Mouse (Mus musculus): ENCODE measurements around the gene Cbx3.

Gene Cbx3

DNA sequence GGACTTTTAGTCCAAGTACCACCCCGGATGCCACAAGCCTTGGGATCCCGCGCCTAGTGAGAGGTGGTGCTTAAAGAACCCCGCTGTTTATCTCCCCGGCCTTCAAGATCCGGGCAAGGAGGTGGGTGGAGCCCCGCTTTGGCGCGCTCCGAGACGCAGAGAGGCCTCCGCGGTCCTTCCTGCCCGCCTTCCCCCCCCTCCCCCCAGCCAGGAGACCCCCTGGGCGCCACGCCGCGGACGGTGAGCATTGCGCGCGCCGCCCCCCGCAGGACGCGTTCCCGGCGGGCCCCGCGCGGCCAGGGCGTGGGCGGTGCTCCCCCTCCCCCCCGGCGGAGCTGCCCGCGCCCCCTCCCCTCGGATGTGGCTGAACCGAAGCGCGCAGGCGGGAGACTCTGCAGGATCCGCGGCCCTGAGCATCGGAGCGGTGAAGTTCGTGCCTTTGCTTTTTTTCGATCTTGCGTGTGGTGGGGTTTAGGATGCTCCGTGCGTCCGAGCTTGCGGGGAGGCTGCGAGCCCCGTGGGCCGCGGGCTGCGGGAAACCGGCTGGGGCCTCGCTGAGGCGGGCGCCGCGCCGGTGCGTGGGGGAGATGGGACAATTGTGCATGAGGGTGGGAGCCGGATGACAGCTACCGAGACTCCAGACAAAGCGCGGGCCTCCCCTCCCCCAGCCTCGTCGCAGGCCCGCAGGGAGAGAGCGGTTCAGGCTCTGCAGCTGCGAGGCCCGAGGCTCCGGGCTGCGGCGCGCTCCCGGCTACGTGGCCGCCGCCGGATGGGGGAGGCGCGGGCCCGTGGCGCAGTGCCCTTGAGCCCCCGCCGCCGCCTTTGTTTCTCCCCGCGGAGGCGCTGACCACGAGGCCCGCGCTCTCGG is at the start of gene Cbx3:
Cbx3 (plus strand) TSS at position 50 of the 868 bp plus-strand sequence.
- peak; percentile 87 for DNase-seq

DNA sequence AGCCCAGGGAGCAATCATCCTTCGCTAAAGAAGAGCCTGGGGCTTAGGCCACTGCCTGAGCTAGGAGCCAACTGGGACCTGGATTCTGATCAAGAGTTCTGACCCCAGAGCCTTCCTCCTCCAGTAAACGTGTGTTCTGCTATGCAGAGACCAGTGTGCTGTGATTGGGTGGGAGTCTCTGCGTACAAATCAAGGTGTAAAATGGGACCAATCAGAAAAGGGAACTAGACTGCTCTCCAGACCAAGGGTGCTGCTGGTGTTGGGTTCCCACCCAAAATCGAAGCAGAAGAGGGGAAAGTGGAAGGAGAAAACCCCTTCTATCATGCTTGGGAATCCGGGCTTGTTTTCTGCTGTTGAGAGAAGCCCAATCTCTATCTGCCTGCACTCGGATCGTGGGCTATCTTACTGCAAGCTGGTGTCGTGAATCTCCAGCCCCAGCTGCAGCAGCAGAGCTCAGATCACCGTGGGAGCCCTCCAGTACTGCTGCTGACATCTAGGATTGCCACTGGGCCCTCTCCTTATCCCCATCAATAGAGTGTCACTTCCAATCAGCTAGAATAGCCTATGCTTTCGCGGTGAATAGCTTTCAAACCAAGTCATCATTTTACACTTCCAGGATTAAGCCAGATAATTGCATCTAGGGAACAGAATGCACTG is 46.6 kb upstream of the Cbx3 start:
- no peak for DNase-seq

DNA sequence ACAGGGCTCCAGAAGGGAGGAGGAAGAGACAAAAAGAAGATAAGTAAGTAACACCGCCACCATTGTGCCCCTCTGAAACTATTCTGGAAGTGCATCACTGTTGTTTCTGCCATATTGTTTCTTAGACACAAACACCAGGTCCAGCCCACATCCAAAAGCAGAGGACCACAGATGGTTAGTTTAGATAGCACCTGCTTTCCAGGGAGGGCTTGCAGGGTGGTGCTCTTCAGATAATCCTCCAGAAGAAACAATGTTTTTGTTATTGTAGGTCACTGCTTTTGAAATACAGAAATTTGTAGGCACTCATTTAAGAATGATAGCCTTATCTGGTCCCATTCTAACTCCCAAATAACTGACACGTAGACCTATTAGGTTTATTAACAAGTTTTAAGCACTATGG is 45.6 kb upstream of the Cbx3 start:
- no peak for DNase-seq

DNA sequence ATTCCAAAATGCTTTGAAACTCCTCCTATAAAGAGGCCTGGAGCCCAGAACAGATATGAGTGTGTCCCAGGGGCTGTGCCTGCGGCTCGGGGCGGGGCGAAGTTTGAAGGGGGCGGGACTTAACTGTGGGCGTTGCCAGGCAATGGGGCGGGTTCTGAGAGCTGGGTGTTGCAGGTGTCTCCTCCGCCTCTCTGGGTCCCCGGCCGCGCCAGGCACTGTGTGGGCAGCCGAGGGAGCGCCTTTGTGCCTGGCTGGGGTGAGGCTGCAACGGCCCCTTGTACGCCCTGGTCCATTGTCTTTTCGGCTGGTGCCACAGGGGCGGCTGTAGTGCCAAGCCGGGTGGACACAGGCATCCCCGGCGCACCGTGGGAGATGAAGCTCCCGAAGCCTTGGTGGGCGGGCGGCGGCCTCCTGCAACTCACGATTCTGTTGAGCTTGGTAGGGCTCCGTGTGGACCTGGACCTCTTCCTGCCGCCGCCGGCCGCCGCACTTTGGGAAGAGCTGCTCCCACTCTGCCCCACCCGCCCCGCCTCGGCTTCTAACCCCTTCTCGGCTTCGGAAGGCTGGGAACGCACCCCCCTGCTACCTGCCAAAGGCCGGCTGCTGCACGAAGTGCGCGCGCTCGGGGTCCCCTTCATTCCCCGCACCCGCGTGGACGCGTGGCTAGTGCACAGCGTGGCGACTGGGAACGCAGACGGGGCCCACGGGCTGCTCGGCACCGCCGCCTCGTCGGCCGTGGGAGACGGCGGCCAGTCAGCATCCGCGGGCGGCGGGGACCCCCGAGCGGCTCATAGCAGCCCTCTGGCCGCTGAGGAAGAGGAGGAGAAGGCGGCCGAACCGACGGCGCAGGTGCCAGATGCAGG is 37.4 kb upstream of the Cbx3 start, which contains the start of gene Nfe2l3:
Nfe2l3 (plus strand) TSS at position 136 of the 863 bp plus-strand sequence.
- DNase-seq = no peak

DNA sequence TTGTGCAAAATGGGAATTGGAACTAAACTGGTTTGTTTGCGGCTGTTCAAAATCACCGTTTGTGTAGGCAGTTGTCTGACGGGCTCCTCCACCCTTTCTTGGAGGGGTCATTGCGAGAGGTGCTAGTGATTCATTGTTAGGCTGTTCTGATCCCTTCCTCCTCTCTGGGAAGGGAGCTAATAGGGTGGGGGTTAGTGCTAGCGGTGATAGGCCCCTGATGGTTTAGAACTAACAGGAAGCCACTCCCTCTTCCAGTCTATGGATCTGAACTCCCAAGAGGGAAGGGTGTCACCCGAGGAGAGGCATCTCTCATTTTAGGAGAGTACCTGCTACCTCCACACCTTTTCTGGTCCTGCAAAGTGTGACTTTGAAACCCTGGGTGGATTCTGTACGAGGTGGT is 35.9 kb upstream of the Cbx3 start:
- no peak for DNase-seq

DNA sequence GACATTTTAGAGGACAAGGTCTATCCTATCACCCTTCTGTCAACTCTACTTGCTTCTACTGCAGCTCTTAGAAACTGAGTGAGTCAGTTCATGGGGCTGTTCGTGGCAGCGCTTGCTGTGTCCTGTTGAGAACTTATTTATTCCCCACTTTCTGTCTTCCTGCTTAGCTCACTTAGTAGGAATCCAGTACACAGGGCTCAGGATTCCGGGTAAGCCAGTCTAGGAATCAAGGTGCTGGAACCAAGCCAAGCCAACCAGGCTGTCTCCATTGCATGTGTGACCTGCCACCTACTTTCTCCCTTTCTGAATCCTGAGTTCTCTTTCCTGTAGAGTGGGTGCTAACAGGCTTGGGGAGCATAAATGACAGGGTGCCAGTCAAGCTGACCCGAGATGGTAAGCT is 32.5 kb upstream of the Cbx3 start:
- DNase-seq = no peak

DNA sequence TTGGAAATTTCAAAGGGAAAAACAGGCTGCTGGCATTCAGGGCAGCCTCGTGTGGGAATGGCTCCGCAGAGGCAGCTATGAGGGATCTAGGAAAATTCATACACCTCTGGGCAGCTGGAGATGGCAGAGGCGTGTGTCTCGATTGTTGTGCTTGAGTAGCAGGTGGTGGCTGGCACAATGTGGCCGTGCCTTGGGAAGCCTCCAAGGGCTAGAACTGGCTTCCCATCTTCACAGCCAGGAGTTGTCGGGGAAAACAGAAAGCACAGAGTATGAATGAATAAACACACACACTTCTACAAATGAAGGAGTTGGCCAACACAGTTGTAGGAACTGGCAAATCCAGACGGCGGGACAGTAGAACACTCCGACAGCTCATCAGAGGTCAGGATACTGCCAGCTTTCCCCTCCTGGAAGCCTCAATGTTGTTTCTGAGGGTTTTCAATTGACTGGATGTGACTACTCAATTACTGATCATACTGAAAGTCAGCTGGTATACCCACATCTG is 31.3 kb upstream of the Cbx3 start:
- DNase-seq = no peak

DNA sequence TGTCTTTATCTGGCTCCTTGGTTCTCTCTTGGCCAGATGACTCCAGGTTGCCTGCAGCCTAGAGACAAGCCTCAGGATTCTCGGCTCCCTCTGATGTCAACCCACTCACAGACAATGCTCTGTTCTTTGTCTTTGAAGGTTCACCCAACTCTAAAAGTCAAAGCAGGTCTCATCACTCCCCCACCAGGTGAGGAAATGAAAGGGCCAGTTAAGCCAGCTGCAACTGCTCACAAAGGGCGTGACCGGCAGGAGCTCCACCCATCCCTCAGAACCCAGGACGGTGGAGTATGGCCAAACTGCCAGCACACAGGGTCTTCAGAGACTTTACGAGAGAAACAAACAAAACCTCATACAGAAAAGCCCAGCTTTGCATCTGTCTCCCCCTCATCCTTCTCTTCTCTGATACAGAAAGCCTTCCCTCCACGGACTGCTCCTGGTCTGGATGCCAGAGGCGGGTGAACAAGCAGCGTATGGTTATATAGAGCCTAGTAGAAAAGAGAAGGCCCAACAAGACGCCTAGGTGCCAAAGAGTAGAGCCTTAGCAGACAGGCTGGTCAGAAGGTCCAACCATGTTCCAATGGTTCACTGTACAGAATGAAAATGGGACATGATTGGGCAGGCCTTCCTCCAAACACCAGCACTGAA is 27.8 kb upstream of the Cbx3 start:
- DNase-seq = no peak

DNA sequence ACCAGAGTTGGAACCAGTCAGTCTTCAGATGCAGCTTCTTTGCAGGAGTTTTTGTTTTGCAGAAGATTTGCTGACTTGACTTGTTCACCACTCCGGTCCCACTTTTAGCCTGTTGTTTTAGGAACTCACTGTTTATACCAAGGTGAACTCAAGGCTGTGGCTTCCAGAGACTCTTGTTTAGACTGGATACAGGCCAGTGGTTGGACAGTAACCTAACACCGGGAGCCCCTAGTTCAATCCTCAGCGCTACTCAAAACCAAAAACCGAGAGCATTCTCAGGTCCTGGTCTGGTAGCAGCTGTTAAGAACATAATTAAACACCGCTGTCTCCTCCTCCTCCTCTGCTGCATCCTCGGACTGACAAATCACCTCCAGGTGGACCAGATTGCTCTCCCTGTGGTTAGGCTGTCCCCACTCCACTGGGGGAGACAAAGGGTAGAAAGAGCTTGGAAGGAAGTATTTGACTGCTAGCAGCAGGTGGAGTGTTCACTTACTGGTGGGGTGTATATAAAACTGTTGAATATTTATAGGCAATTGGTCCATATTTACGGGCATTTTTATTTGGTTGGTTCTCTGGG is 17.1 kb upstream of the Cbx3 start:
- DNase-seq = no peak

DNA sequence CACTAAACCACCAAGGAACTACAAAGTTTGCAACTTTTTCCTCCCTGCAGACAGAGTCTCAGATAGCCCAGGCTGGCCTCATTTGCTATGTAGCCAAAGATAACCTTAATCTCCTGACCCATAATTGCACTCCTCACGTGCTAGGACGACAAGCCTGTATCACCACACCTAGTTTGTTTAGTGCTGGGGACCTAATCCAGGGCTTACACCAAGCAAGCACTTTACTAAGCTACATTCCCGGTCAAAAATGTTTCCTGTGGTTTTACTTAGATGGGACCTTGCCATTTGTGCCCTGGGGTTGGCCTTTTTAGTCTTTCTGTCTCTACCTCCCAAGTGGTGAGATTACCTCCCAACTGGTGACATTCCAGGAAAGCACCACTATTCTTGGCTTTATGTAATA is 15.2 kb upstream of the Cbx3 start:
- no peak for DNase-seq

DNA sequence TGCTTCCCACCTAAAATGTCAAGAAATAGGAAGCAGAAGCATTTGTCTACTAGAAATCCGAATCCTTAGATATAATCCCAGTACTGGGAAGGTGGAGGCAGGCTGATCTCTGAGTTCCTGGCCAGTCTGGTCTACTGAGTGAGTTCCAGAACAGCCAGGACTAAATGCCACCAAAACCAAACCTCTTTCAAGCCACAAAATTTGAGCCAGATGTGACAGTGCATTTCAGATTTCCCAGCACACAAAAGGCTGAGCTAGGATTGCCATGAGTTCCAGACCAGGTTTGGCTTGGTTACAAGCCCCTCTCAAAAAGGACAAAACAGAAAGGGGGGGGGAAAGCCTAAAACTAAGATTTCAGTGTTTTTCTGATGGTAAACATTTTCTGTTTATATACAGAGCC is 14.0 kb upstream of the Cbx3 start:
- DNase-seq = no peak

DNA sequence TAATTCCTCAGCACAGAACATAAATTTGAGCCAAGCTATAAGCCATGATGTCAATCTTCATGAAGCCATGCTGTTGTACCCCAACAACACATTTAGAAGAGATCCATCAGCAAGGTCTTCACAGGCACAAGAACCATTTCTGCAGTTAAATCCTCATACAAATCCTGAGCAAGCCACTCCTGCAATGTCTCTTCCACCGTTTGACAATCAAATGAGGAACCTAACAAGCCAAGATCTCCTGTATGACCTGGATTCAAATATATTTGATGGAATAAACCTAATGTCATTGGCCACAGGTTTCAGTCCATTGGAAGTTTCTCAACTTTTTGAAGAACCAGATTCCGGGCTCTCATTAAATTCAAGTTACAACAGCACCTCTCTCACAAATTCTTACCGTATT is 12.9 kb upstream of the Cbx3 start:
- no peak for DNase-seq

DNA sequence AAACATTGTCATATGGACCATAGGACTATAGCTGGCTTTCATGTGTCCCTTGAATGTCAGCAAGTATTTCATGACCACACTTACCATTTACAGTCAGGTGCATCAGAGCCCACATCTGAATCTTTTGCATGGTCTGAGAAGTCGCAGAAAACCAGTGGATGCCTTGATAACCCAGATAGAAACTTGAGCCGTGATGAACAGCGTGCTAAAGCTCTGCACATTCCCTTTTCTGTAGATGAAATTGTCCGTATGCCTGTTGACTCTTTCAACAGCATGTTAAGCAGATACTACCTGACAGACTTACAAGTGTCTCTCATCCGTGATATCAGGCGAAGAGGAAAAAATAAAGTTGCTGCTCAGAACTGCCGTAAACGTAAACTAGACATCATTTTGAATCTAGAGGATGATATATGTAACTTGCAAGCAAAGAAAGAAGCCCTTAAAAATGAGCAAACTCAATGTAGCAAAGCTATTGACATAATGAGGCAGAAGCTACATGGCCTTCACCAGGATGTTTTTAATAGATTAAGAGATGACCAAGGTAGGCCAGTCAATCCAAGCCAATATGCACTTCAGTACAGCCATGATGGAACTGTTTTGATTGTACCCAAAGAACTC is 12.3 kb upstream of the Cbx3 start:
- no peak for DNase-seq

DNA sequence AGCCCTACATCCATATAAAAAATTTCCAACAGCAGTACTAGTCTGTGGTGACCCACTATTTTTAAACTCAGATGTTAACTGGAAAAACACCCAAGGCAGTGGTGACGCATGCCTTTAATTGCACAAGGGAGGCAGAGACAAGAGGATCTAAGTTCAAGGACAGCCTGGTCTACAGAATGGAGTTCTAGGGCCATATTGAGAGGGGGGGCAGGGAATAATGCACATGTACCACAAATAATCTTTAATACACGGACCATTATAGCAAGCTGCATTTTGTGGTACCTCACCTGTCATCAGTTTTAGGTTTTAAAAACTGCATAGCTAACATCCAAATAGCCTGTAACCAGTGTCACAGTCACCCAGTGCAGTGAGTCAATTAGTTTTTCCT is 11.2 kb upstream of the Cbx3 start:
- DNase-seq = no peak

DNA sequence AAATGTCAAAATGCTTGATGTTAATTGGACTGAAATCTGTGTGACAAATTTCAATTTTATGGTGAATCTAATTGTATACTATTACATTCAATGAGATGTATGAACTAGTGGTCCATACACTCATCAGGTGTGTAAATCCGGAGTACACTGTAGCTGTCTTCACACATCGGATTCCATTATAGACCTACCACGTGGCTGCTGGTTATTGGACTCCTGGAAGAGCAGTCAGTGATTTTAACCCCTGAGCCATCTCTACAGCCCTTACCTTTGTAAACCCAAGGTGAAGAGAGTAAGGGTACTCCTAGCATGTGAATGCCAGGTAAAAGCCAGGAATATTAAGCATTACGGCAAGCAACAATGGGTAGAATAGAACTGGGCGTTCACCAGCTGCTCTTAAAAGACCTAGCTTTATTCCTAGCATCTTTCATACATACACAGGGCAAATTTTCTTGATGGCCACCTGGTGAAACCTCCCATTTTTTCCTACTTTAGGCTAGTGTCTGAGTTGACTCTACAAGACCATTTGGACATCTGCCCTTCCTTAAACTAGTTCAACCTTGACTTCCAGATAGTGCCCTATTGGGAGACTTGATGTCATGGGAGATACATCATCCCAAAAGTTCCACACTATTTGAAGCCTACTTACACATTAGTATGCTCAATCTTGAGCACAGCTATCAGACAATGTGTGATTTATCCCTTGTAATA is 10.7 kb upstream of the Cbx3 start:
- DNase-seq = no peak

DNA sequence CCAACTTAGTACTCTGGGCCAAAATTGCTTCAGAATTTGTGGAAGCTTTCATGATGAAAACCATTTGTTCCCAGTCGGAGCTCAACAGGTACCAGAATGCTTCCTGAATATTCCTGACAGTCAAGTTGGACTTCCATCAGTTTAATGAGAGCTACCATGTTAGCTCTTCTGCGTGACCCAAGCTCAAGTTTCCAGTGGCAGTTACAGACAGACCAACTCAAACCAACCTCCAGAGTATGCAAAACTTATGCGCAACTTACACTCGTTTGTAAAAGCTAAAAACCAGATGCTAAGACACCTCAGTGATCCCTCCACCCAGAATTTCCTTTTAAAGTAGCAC is 10.2 kb upstream of the Cbx3 start:
- no peak for DNase-seq

DNA sequence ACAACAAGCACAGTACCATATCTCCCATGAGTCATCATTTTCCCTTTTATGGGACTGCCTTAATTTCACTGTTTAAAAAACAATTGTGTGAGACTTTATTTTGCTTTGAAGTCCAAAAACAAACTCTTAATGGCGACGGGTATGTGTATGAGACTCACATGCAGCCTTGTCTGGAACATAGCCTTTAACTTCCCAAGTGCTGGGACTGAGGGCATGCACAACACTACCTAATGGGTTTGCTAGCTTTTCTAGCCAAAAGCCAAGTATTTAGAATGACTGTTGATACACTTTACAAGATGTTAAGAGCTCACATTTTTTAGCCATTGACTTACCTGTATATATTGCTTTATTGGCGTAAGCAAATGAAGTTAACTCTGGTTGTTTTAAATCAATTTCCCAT is 9.8 kb upstream of the Cbx3 start:
- DNase-seq = no peak

DNA sequence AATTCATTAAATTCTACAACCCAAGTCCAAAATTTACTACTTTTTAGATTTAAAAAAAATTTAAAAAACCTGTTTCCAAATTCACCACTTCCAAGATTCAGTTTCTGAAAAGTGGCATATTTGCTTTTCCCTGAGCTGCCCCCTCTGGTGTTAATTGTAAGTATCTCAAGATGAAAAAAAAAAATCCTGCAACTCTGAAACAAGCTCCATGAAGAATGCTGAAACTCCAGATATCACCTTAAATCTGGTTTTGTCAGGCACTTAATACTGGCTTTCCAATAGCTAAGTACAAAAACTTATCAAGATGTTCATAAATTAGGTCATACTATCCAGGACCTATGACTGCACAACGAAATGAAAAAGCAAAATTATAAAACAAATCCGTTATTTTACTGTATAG is 2.5 kb upstream of the Cbx3 start:
- no peak for DNase-seq

DNA sequence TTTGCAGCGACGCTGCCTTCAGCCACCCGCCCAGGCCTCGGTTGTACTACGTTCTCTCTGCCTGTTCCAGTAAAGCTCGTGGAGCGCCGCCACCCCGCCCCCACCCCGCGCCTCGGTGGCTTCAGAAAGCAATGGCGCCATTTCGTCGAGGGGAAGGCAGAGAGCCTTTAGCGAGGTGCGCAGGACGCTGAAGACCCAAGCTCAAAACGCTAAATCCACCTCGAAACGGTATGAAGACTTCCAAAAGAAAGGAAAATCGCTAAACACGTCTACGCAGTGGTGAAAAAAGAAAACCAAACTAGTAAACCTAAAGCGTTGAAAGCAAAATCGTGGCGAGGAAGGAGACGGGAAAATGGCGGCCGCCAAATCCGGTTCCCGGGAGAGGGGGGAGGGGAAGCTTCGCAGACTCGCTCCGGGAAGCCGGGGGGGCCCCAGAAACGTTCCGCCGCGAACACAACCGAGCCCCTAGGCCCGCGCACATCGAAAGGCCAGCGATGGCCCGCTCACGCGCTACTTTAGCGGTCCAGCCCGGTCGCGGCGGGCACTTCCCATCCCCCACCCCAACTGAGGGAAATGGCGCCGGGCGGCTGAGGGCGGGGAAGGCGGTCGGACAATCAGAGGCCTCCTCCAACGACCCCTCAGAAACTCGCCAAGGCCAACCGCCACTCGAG is 1.1 kb upstream of the Cbx3 start:
- DNase-seq = peak; percentile 78

DNA sequence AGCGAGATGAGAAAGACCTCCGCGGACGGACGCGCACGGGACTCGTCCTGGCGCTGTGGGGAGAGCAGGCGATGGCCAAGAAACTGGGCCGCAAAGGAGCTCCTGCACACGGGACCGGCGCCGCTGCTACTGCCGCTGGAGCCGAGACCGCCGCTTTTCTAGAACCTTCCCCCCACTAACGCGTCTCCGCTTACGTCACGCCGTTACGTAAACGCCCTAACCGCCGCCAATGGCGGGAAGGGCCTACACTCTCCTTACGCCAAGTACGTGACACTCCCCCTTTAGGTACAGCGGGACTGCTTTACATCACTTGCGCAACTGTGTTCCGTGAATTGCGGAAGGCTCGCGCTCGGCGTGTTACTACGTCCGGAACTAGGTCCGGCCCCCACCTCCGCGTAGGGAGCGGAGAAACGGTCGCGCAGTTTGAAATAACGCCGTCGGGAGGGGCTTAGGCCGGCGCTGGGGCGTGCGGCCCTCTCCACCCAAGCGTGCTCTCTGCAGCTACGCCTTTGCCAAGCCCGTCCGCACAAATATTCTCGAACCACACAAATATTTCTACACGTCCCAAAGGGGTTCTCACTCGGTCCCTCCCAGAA is 347 bp upstream of the Cbx3 start, which contains the start of gene Hnrnpa2b1:
Hnrnpa2b1 (minus strand) TSS at position 180 of the 596 bp plus-strand sequence.
- DNase-seq = peak; percentile 98
